Mouse (Mus musculus) natural killer cell, adult 2 months (primary cell): Measurements from ENCODE around the gene Iqgap3.

Source experiments
- DNase-seq, 2 experiments: peaks; one replicate each; pipeline ENCODE4 v3.0.0; 2022; ENCODE audit warnings: low spot score in 2 of 2

The Iqgap3 gene

GRCm38 (mm10) chr3:88094126-88094525 lies 12.4 kb downstream of the Iqgap3 start:
- DNase-seq: no peak

- DNase-seq: no peak
Observed at GRCm38 (mm10) chr3:88097666-88098065, 15.9 kb downstream of the Iqgap3 start.

GRCm38 (mm10) chr3:88100251-88100650 lies 18.5 kb downstream of the Iqgap3 start:
- DNase-seq: no peak

- DNase-seq: no peak
Observed at GRCm38 (mm10) chr3:88101736-88102135, 20.0 kb downstream of the Iqgap3 start.

GRCm38 (mm10) chr3:88102196-88102595 lies 20.4 kb downstream of the Iqgap3 start:
- DNase-seq: no peak

GRCm38 (mm10) chr3:88102611-88103010 lies 20.8 kb downstream of the Iqgap3 start:
- no peak for DNase-seq

- DNase-seq: no peak
Observed at GRCm38 (mm10) chr3:88106126-88106525, 24.4 kb downstream of the Iqgap3 start.

GRCm38 (mm10) chr3:88109126-88109525 lies 27.4 kb downstream of the Iqgap3 start:
- DNase-seq: peak; percentile 27 to 56

- no peak for DNase-seq
Observed at GRCm38 (mm10) chr3:88114396-88114795, 32.6 kb downstream of the Iqgap3 start.

GRCm38 (mm10) chr3:88120117-88120651 lies 38.4 kb downstream of the Iqgap3 start:
- no peak for DNase-seq

GRCm38 (mm10) chr3:88121164-88122131 lies 39.7 kb downstream of the Iqgap3 start:
- DNase-seq: no peak

GRCm38 (mm10) chr3:88125195-88125594 lies 43.4 kb downstream of the Iqgap3 start:
- DNase-seq: no peak

GRCm38 (mm10) chr3:88126181-88126580 lies 44.4 kb downstream of the Iqgap3 start:
- no peak for DNase-seq

GRCm38 (mm10) chr3:88127636-88128035 lies 45.9 kb downstream of the Iqgap3 start:
- no peak for DNase-seq

GRCm38 (mm10) chr3:88128056-88128455 lies 46.3 kb downstream of the Iqgap3 start:
- DNase-seq: no peak

- DNase-seq: no peak
Observed at GRCm38 (mm10) chr3:88129006-88129405, 47.2 kb downstream of the Iqgap3 start.

- no peak for DNase-seq
Observed at GRCm38 (mm10) chr3:88131071-88131470, 49.3 kb downstream of the Iqgap3 start.

- DNase-seq: no peak
Observed at GRCm38 (mm10) chr3:88132492-88132891, 50.7 kb downstream of the Iqgap3 start.

GRCm38 (mm10) chr3:88133187-88133771 lies 51.5 kb downstream of the Iqgap3 start:
- DNase-seq: no peak

- no peak for DNase-seq
Observed at GRCm38 (mm10) chr3:88136346-88136745, 54.6 kb downstream of the Iqgap3 start.

GRCm38 (mm10) chr3:88136945-88137494 lies 55.2 kb downstream of the Iqgap3 start:
- no peak for DNase-seq

GRCm38 (mm10) chr3:88137821-88138220 lies 56.0 kb downstream of the Iqgap3 start:
- peak; percentile 60 to 63 for DNase-seq
